Mouse (Mus musculus): ENCODE measurements at regions not wholly inside any gene's neighbourhood (a gene's known extent, or its start where the extent isn't known, plus 50 kb on each side); places are given as distances from the start of the nearest gene placed in this dataset.
A peak's percentile ranks its signal among the peaks of the same experiment; 100 is the strongest.
"Not testable (repeated sequence)": the region's sequence is repeated elsewhere in the genome, so short reads cannot be mapped to it uniquely, and the experiment has no call there.

DNA sequence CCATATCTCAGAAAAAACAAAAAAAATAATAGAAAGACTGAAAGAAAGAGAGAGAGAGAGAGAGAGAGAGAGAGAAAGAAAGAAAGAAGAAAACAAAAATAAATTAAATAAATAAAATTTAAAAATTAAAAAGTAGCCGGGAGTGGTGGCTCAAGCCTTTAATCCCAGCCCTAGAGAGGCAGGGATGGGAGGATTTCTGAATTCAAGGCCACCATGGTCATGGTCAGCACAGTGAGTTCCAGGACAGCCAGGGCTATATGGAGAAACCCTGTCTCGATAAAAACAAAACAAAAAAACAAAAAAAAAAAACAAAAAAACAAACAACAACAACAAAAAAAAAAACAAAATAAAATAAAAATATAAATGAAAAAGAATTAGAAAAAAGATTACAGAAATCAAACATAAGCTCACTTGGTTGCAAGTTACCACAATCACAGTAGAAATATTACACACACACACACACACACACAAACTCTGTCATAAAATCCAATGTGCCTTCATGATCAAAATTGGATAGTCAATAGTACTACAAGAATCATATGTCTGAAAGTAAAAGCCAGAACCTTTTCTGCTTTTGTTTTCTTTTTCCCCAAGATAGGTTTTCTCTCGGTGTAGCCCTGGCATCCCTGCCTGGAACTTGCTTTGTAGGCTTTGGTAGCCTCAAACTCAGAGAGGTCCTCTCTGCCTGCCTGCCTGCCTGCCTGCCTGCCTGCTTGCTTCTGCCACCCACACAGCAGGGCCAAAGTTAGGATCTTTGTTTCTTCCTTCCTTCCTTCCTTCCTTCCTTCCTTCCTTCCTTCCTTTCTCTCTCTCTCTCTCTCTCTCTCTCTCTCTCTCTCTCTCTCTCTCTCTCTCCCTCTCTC is 476.1 kb upstream of the Olfr161 start:
- not testable (repeated sequence) for DNase-seq (ENCODE audit: low read depth, low spot score)

- not testable (repeated sequence) for DNase-seq (ENCODE audit: low read depth, low spot score)
Observed at GRCm38 (mm10) chr16:3115336-3116112, 475.3 kb upstream of the Olfr161 start.

DNA sequence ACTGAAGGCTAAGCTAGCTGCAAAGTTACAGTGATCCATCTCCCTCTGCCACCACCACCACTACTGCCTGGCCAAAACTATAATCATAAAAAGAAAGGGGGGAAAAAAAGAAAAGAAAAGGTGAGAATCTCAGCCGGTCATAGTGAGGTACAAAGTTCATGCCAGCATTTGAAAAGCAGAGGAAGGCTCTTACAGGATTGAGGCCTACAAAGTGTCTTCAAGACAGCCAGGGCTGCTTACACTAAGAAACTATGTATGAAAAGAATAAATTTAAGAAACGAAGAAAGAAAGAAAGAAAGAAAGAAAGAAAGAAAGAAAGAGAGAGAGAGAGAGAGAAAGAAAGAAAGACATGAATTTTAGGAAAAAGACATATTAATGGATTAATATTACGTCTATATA is 474.7 kb upstream of the Olfr161 start:
- DNase-seq (ENCODE audit: low read depth, low spot score): not testable (repeated sequence)

GRCm38 (mm10) chr16:3121216-3121615 is 469.6 kb upstream of the Olfr161 start:
- not testable (repeated sequence) for DNase-seq (ENCODE audit: low read depth, low spot score)

DNA sequence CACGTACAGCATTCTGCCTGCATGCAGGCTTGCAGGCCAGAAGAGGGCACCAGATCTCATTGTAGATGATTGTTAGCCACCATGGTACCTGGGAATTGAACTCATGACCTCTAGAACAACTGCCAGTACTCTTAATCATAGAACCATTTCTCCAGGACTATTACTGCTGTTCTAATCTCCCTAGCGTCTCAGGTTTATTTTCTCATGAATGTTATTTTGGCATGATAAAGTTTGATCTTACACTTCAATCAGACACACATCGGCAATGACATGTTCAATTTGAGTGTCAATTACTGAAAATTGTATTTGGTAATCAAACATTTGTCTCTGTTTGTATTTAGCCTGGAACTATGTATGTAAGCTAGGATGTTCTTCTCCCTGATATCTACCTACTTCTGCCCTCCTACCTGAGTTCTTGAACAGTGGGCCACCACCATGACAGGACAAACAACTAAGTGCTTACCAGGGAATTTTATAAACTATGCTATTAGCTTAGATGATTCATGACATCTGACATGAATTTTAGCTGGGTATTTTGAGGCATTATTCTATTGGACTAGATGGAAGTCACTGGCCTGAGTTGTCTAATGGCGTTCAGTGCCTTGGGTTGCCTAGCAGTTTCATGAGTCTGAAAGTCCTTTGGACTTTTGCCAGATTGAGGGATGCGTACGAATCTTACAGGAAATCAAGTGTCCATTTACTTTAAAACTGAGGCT is 468.5 kb upstream of the Olfr161 start:
- DNase-seq (ENCODE audit: low read depth, low spot score): not testable (repeated sequence)

DNA sequence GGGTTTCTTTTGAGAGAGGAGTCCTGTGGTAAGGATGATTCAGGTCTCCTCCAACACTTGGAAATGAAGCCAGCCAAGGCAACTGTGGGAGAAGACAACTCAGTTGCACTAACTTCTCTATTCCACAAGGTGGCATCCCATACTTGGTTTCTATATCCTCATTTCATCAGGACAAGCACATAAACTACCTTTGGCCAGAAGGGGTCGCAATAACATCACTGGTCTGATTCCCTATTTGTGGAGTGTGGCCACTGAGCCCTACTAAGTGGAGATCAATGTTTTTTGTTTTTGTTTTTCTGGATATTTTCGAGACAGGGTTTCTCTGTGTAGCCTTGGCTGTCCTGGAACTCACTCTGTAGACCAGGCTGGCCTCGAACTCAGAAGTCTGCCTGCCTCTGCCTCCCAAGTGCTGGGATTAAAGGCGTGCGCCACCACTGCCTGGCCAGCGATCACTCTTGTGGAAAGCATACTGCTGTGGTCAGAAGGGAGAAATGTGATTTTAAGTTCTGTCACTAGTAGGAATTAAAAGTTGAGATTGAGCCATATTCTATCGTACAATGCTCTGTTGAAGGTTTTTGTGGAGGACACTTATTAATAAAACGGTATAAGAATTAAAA is 467.9 kb upstream of the Olfr161 start:
- DNase-seq (ENCODE audit: low read depth, low spot score): peak; percentile 22

DNA sequence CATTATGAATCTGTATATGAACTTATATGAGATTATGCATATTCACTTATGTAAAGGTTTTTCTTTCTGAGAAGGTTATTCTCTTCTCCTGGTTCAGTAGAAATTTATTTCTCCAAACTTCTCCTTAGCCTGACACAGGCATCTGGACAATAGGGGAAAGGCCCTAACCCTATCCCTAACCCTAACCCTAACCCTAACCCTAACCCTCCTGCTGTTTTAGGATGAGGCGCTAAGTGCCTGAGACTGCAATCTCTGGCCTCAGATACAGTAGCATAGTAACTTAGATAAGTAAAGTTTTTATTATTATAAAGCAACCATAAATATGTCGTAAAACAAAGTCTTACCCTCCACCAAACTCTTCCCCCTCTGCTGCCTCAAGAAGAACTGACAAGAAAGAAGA is 463.5 kb upstream of the Olfr161 start:
- not testable (repeated sequence) for DNase-seq (ENCODE audit: low read depth, low spot score)
